Mouse (Mus musculus): ENCODE results near the gene Cep57l1. TPM values are rescaled to one million over a fixed set of nuclear protein-coding genes. Genes with fewer than 3 reads are reported as not detected.

Cep57l1 gene
- 24.1 and 26.3 TPM in 2 replicates for polyA plus RNA-seq (2016; fragmentation: Nextera tagmentation; extraction: Ambion mirVana)

DNA sequence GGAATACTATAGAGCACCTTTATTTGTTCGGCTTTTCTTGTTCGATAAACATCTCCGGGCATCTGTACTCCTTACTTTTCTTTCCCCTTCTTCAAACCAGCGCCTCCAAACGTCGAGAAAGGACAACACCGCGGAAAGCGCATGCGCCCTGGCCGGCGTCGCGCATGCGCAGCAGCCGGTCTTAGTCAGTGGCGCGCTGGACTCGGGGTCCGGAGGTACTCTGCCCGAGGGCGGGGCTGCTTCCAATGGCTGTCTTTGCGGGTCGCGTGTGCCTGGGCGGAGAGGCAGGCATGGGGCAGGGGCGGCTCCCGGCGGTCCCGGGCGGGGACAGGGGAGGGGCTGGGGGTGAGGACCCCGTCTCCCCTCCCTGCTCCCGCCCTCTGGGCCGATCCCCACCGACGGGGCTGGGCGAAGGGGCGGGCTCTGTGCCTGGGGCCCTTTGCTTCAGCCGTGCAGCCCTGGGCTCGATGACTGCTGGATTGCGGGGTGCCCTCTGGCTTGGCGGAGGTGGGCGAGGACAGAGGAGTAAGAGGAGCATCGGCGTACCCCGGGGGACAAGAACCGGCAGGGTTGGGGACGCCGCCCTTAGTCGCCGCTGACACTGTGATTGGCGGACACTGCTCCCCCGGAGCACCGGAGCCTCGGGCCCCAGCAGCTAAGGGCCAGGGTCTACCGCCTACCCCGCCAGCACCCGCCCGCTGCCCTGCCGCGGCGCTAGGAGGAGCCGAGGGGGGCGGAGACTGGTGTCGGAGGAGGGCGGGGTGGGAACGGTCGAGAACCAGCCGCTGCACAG, at the start of gene Cep57l1, which contains the start of gene Sesn1:
Cep57l1 (minus strand) TSS at position 101 of the 793 bp plus-strand sequence.
Sesn1 (plus strand) TSS at position 165 of the 793 bp plus-strand sequence.
- Histone ChIP-seq H3K36me3 (no peaks in the 10 kb centered on the region), H3K4me1 (peaks cover 22% of the 10 kb centered on the region), H3K4me3 (peak within 1 kb of the TSS; percentile 75), H3K9me3 (no peaks in the 10 kb centered on the region), H3K27me3 (no peaks in the 10 kb centered on the region), H3K4me2 (replicated peaks) (peak within 1 kb of the TSS; percentile 78), H3K9ac (peak within 1 kb of the TSS; percentile 78), H3K27ac (peak within 1 kb of the TSS; percentile 96)
- under 1% methylated on average over 65 of the region's 69 CpGs for WGBS
- ATAC-seq (ENCODE audit: insufficient number of reproducible peaks, insufficient read depth, low FRiP score, low TSS enrichment), result peak; percentile 95

GRCm38 (mm10) chr10:41848721-41849120, 39.0 kb upstream of the Cep57l1 start:
- no peaks in the 10 kb centered on the region for H3K9me3 ChIP-seq
- H3K36me3 ChIP-seq, result no peaks in the 10 kb centered on the region
- H3K27ac ChIP-seq, result no peak overlapping the region
- no peak overlapping the region for H3K9ac ChIP-seq
- no peak overlapping the region for H3K4me3 ChIP-seq
- no peak overlapping the region for H3K4me2 ChIP-seq (replicated peaks)
- H3K27me3 ChIP-seq, result no peaks in the 10 kb centered on the region
- WGBS, result 71% methylated on average over 2 of the region's 2 CpGs
- H3K4me1 ChIP-seq, result no peaks in the 10 kb centered on the region
- no peak for ATAC-seq (ENCODE audit: insufficient number of reproducible peaks, insufficient read depth, low FRiP score, low TSS enrichment)

- no peaks in the 10 kb centered on the region for H3K36me3 ChIP-seq
- H3K27me3 ChIP-seq, result no peaks in the 10 kb centered on the region
- no peak for ATAC-seq (ENCODE audit: insufficient number of reproducible peaks, insufficient read depth, low FRiP score, low TSS enrichment)
- no peaks in the 10 kb centered on the region for H3K9me3 ChIP-seq
- H3K4me2 ChIP-seq (replicated peaks), result no peak overlapping the region
- H3K9ac ChIP-seq, result no peak overlapping the region
- WGBS, result 95% methylated on average over 8 of the region's 8 CpGs
- H3K4me1 ChIP-seq, result no peaks in the 10 kb centered on the region
- H3K4me3 ChIP-seq, result no peak overlapping the region
- H3K27ac ChIP-seq, result no peak overlapping the region
Observed at GRCm38 (mm10) chr10:41847737-41848136, 38.1 kb upstream of the Cep57l1 start.

DNA sequence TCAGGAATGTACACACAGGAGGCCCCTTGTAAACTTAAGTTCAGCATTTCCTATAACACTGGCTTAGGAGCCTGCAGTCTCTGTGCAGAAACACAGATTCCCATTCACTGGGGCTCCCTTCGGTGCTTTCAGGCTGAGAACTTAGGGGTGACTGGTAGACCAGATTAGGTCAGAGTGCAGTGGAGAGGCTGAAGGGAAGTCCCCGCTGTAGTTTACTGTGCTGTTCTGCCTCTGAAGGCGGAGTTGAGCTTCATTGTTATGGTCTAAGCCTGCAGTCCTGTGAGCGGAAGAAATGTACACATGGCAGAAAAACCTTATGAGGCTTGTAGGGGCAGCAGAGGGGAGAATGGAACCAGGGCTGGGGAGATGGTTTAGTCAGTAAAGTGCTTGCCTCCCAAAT, 29.2 kb upstream of the Cep57l1 start:
- no peaks in the 10 kb centered on the region for H3K9me3 ChIP-seq
- no peak overlapping the region for H3K4me3 ChIP-seq
- H3K27ac ChIP-seq, result no peak overlapping the region
- H3K27me3 ChIP-seq, result no peaks in the 10 kb centered on the region
- H3K4me2 ChIP-seq (replicated peaks), result no peak overlapping the region
- ATAC-seq (ENCODE audit: insufficient number of reproducible peaks, insufficient read depth, low FRiP score, low TSS enrichment), result no peak
- no peaks in the 10 kb centered on the region for H3K36me3 ChIP-seq
- 85% methylated on average over 4 of the region's 4 CpGs for WGBS
- no peak overlapping the region for H3K9ac ChIP-seq
- H3K4me1 ChIP-seq, result no peaks in the 10 kb centered on the region

DNA sequence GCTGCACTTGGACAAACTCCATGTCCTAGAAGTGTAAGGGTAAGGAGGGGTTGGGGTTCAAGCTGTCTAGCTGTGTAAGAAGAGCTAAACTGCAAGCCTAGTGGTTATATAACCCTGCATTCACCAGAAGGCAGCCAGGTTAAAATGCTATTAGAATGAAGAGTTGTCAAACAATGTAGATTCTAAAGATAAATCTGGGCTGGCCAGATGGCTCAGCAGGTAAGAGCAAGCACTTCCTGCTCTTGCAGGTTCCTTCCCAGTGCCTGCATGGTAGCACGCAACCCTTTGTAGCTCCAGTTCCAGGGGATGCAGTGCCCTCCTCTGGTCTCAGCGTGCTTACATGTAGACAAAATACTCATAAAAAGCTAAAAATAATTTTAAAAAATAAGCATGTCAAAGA, 24.5 kb upstream of the Cep57l1 start:
- H3K4me2 ChIP-seq (replicated peaks), result no peak overlapping the region
- no peak overlapping the region for H3K9ac ChIP-seq
- H3K27ac ChIP-seq, result no peak overlapping the region
- H3K9me3 ChIP-seq, result no peaks in the 10 kb centered on the region
- peaks cover 6% of the 10 kb centered on the region; the same call in 1 of the 2 replicates for H3K4me1 ChIP-seq
- no peak for ATAC-seq (ENCODE audit: insufficient number of reproducible peaks, insufficient read depth, low FRiP score, low TSS enrichment)
- 84% methylated on average over 2 of the region's 2 CpGs for WGBS
- no peaks in the 10 kb centered on the region for H3K27me3 ChIP-seq
- H3K4me3 ChIP-seq, result no peak overlapping the region
- H3K36me3 ChIP-seq, result no peaks in the 10 kb centered on the region

- H3K9ac ChIP-seq, result no peak overlapping the region
Observed at GRCm38 (mm10) chr10:41832191-41832590, 22.5 kb upstream of the Cep57l1 start.

DNA sequence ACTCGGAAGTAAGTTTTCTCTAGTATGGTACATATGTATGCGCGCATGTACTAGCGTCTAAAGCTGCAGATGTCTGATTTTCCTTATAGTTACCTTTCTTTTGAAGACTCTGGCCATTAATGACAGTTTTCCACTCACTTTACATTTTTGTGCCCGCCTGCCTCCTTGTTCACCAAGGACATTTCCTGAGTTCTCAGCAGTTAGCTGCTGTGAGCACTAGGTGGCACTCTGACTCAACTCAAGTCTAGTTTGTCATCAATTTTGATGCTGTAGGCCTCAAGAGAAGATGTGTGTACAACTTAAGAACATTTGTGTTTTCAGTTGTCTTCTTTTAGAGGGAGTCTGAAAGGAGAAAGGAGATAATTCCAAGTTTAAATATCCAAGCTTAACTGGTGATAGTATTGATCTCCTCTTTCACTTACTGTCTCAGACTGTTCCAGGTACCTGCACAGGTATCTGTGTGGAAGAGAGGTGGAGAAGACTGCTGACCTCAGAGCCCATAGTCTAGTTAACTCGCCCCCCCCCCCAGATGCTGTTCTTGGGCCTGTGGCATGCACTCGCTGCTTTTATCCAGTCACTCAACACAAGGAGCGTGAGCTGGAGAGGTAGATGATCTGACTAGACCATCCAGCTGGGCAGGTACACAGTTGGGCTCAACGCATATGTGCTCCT, 21.3 kb upstream of the Cep57l1 start:
- Histone ChIP-seq H3K27me3 (no peaks in the 10 kb centered on the region), H3K9me3 (no peaks in the 10 kb centered on the region), H3K36me3 (no peaks in the 10 kb centered on the region), H3K4me3 (no peak overlapping the region), H3K4me1 (peaks cover 6% of the 10 kb centered on the region; the same call in 1 of the 2 replicates), H3K9ac (no peak overlapping the region), H3K4me2 (replicated peaks) (no peak overlapping the region), H3K27ac (no peak overlapping the region)
- no peak for ATAC-seq (ENCODE audit: insufficient number of reproducible peaks, insufficient read depth, low FRiP score, low TSS enrichment)
- 52% methylated on average over 9 of the region's 9 CpGs for WGBS

More at GRCm38 (mm10) chr10:41832191-41832590, 22.5 kb upstream of the Cep57l1 start:
- H3K4me3 ChIP-seq, result no peak overlapping the region
- 0 out of 2 replicates have a peak overlapping the region, but pooled peaks have one; percentile 30 for H3K27ac ChIP-seq
- no peaks in the 10 kb centered on the region for H3K36me3 ChIP-seq
- H3K4me1 ChIP-seq, result peaks cover 6% of the 10 kb centered on the region; the same call in 1 of the 2 replicates
- 0 out of 2 replicates have a peak, but pooled peaks have one; percentile 83 for ATAC-seq (ENCODE audit: insufficient number of reproducible peaks, insufficient read depth, low FRiP score, low TSS enrichment)
- WGBS, result 34% methylated on average over 6 of the region's 6 CpGs
- H3K27me3 ChIP-seq, result no peaks in the 10 kb centered on the region
- no peak overlapping the region for H3K4me2 ChIP-seq (replicated peaks)
- no peaks in the 10 kb centered on the region for H3K9me3 ChIP-seq

DNA sequence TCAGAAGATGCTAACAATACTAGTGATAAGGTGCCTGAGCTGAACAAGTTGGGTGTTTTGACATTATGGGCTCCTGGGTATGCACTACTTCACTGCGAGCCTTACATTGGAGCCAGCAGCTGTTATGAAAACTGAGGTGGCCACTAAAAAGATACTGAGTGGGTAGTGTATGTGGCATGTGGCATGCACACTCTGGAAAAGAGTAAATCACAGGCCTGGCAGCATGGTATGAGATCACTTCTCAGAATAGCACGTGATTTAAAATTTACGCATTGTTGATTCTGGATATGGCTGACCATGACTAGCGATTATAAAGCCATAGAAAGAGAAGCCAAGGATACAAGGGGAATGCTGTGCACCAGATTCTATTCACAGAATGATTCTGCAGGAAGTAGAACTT, 20.8 kb upstream of the Cep57l1 start:
- WGBS, result 67% methylated on average over 4 of the region's 4 CpGs

DNA sequence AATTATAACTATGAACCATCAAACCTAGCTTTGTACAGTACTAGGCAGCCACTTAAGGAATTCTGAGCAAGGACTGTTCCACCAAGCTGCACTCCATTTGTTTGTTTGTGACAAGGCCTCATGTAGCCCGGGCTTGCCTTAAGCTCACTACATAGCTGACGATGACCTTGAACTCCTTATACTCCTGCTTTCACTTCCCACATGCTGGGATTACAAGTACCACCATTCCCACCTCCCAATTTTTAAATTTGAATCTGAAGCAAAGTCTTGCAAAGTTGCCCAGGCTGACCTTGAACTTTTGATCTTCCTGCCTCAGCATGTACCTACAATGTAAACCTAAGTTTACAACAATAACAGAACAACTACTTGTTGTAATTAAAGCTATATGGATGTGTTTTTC, 20.3 kb upstream of the Cep57l1 start:
- no peaks in the 10 kb centered on the region for H3K27me3 ChIP-seq
- H3K4me3 ChIP-seq, result no peak overlapping the region
- no peak for ATAC-seq (ENCODE audit: insufficient number of reproducible peaks, insufficient read depth, low FRiP score, low TSS enrichment)
- peaks cover 6% of the 10 kb centered on the region; the same call in 1 of the 2 replicates for H3K4me1 ChIP-seq
- H3K36me3 ChIP-seq, result no peaks in the 10 kb centered on the region
- 88% methylated on average over 2 of the region's 2 CpGs for WGBS
- H3K27ac ChIP-seq, result no peak overlapping the region
- H3K9ac ChIP-seq, result no peak overlapping the region
- H3K4me2 ChIP-seq (replicated peaks), result no peak overlapping the region
- H3K9me3 ChIP-seq, result no peaks in the 10 kb centered on the region

More for the DNA sequence above, 20.8 kb upstream of the Cep57l1 start:
- Histone ChIP-seq H3K27me3 (no peaks in the 10 kb centered on the region), H3K4me2 (replicated peaks) (no peak overlapping the region), H3K27ac (no peak overlapping the region), H3K36me3 (no peaks in the 10 kb centered on the region), H3K4me1 (peaks cover 6% of the 10 kb centered on the region; the same call in 1 of the 2 replicates), H3K4me3 (no peak overlapping the region), H3K9ac (no peak overlapping the region), H3K9me3 (no peaks in the 10 kb centered on the region)
- no peak for ATAC-seq (ENCODE audit: insufficient number of reproducible peaks, insufficient read depth, low FRiP score, low TSS enrichment)

DNA sequence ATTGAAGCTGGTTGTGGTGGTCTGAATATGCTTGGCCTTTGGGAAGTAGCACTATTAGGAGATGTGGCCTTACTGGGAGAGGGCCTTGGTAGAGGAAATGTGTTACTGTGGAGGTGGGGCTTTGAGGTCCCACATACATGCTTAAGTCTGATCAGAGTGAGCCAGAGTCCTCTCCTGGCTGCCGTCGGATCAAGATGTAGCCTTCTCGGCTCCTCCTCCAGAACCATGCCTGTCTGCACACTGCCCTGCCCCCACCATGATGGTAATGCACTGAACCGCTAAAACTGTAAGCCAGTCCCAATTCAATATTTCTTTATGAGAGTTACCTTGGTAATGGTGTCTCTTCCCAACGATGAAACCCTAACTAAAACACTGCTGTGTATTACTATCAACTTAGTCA, 19.5 kb upstream of the Cep57l1 start:
- Histone ChIP-seq H3K27ac (no peak overlapping the region), H3K27me3 (no peaks in the 10 kb centered on the region), H3K36me3 (no peaks in the 10 kb centered on the region), H3K4me3 (no peak overlapping the region), H3K9me3 (no peaks in the 10 kb centered on the region), H3K4me2 (replicated peaks) (no peak overlapping the region), H3K9ac (no peak overlapping the region), H3K4me1 (peaks cover 6% of the 10 kb centered on the region; the same call in 1 of the 2 replicates)
- ATAC-seq (ENCODE audit: insufficient number of reproducible peaks, insufficient read depth, low FRiP score, low TSS enrichment), result no peak
- 79% methylated on average over 5 of the region's 5 CpGs for WGBS

- ATAC-seq (ENCODE audit: insufficient number of reproducible peaks, insufficient read depth, low FRiP score, low TSS enrichment), result no peak
- no peak overlapping the region for H3K4me3 ChIP-seq
- WGBS, result 92% methylated on average over 4 of the region's 4 CpGs
- H3K9ac ChIP-seq, result no peak overlapping the region
- H3K27me3 ChIP-seq, result no peaks in the 10 kb centered on the region
- peaks cover 6% of the 10 kb centered on the region; the same call in 1 of the 2 replicates for H3K4me1 ChIP-seq
- H3K27ac ChIP-seq, result no peak overlapping the region
- H3K36me3 ChIP-seq, result no peaks in the 10 kb centered on the region
- H3K9me3 ChIP-seq, result no peaks in the 10 kb centered on the region
- H3K4me2 ChIP-seq (replicated peaks), result no peak overlapping the region
Observed at GRCm38 (mm10) chr10:41827784-41828183, 18.1 kb upstream of the Cep57l1 start.
